Mouse (Mus musculus) heart, postnatal 0 days (tissue): ENCODE measurements around the gene Cntnap1. TPM values are rescaled to one million over a fixed set of nuclear protein-coding genes. Genes with fewer than 3 reads are reported as not detected.

Source experiments
- ATAC-seq: fragments of 200-750 bp; cut with Nextera tagmentation; 2 replicates; pipeline ENCODE4 v1.8.0; 2017; ENCODE audit warnings: low read depth, moderate number of reproducible peaks, moderate library complexity; ENCODE audit not compliant: insufficient read depth
- DNase-seq: peaks from one replicate; pipeline ENCODE4 v3.0.0-alpha.2; 2016; ENCODE audit warnings: low spot score
- H3K27ac ChIP-seq: fragments of 300-500 bp; sonication (generic); 2 replicates; pipeline ENCODE4 v1.5.1; 2014; ENCODE audit warnings: low read depth, mild to moderate bottlenecking
- H3K27me3 ChIP-seq: fragments of 300-500 bp; sonication (generic); 2 replicates; pipeline ENCODE4 v1.6.1; 2014; ENCODE audit warnings: low read length, mixed read lengths; ENCODE audit not compliant: control insufficient read depth, insufficient read depth
- H3K36me3 ChIP-seq: fragments of 300-500 bp; sonication (generic); replicated peaks from 2 replicates; pipeline ENCODE4 v1.6.1; 2014; ENCODE audit warnings: low read length, mixed read lengths; ENCODE audit not compliant: control insufficient read depth, insufficient read depth
- H3K4me1 ChIP-seq: fragments of 300-500 bp; sonication (generic); 2 replicates; pipeline ENCODE4 v1.6.1; 2014; ENCODE audit warnings: antibody characterized with exemption; ENCODE audit not compliant: control insufficient read depth, insufficient read depth
- H3K4me2 ChIP-seq: fragments of 300-500 bp; sonication (generic); 2 replicates; pipeline ENCODE4 v1.6.1; 2014; ENCODE audit warnings: low read depth, mild to moderate bottlenecking, low read length, moderate library complexity
- H3K4me3 ChIP-seq: fragments of 300-500 bp; sonication (generic); 2 replicates; pipeline ENCODE4 v1.5.1; 2014; ENCODE audit warnings: low read depth, low read length
- H3K9ac ChIP-seq: fragments of 300-500 bp; sonication (generic); replicated peaks from 2 replicates; pipeline ENCODE4 v1.6.1; 2014; ENCODE audit warnings: low read depth, low read length, mixed read lengths
- H3K9me3 ChIP-seq: fragments of 300-500 bp; sonication (generic); replicated peaks from 2 replicates; pipeline ENCODE4 v1.6.1; 2016; ENCODE audit warnings: low read length; ENCODE audit not compliant: control insufficient read depth
- CTCF ChIP-seq: IDR thresholded peaks from 2 replicates; pipeline ENCODE4 v1.5.1; 2016; ENCODE audit warnings: antibody characterized with exemption, control low read depth, low read depth
- EP300 ChIP-seq: IDR thresholded peaks from 2 replicates; pipeline ENCODE4 v1.6.1; 2016; ENCODE audit warnings: antibody characterized with exemption, low read depth
- WGBS: fragments of 180-500 bp; shearing (Covaris S2); extraction: QIAGEN DNeasy Blood & Tissue Kit; methylation state at CpG from one replicate; pipeline ENCODE4 v1.1.7; 2014; 5-methylcytosine and 5-hydroxymethylcytosine counted together
- polyA plus RNA-seq: library from polyadenylated mRNA; unstranded; fragments of >200 nt; fragmentation: Nextera tagmentation; extraction: Ambion mirVana; gene quantifications from 2 replicates; pipeline ENCODE4 v1.2.1, GENCODE M21; 2015
- total RNA-seq: library from RNA; depleted of rRNA; stranded (reverse); fragments of >200 nt; gene quantifications from 2 replicates; pipeline ENCODE4 v1.2.3, GENCODE M21; 2014; ENCODE audit warnings: low replicate concordance

The Cntnap1 gene
- total and polyA plus RNA-seq, 2 experiments from 2014 or later, result 0.20 to 1.4 TPM

DNA sequence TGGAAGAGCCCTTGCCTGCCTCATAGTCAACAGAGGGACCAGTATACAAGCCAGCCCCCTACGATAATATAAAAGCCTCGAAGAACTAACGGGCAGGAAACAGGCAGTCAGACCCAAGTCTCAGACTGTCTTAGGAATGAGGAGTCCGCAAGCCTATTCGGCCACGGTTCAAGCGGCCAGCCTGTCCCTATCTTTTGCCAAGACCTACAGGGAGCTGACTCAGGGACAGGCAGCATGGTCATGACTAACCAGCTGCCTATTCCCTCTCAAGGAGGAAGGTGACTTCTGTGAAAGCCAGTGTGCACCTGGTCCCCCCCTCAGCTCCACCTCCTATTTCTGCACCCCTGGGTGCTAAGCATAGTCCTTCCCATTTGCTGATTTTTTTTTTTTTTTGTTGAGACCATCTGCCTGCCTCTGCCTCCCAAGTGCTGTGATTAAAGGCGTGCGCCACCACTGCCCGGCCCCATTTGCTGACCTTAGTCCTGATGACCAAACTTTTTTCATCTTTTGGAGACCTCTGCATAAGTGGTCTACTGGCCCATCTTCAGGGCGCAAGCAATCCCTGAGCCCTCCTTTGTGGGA, 41.2 kb upstream of the Cntnap1 start:
- ATAC-seq, result no peak
- Histone ChIP-seq H3K4me1 (peaks cover 9% of the 10 kb centered on the region; the same call in 1 of the 2 replicates), H3K9ac (no peak overlapping the region), H3K9me3 (no peaks in the 10 kb centered on the region), H3K4me3 (no peak overlapping the region), H3K27me3 (no peaks in the 10 kb centered on the region), H3K27ac (no peak overlapping the region), H3K36me3 (peaks cover 17% of the 10 kb centered on the region), H3K4me2 (no peak overlapping the region)
- no peak for DNase-seq
- TF ChIP-seq CTCF, result no peak
- no peak for TF ChIP-seq EP300
- WGBS, result 79% methylated on average over 11 of the region's 11 CpGs

DNA sequence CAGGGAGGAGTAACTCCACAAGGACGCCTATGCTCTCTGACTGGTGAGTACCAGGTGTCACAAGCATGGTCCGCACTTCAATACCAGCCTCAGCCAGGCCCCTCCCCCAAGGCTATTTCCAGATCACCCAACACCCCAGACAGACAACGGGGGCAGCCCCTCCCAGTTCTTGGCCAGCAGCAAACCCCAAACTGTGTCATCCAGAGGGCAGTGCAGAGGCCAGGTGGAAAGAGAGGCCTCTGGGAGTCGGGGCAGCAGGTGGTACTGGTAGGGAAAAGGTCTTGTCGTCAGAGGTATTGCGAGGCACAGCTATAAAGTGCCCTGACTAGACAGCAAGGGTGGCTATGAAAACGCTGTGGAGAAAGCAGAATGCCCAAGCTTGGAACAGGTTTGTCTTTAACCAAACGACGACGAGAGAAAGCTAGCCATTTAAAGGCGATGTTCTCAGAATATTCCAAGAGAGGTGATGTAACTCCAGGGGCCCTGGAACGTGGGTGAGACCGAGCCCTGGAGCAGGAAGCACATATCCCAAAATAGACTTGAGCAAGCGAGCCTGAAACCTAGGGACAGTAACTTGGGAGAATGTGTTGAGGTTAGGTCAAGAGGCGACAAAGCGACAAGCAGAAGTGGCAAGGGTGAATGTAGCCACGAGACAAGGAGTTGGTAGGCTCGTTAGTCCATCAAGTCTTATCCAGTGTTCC, 40.1 kb upstream of the Cntnap1 start:
- peak overlapping the region; percentile 91 for H3K27ac ChIP-seq
- H3K4me1 ChIP-seq, result peaks cover 14% of the 10 kb centered on the region; the same call in 1 of the 2 replicates
- H3K27me3 ChIP-seq, result no peaks in the 10 kb centered on the region
- DNase-seq (peak; percentile 66), ATAC-seq (peak; percentile 88)
- H3K9me3 ChIP-seq, result no peaks in the 10 kb centered on the region
- peak overlapping the region; percentile 33; the same call in 1 of the 2 replicates for H3K9ac ChIP-seq
- 21% methylated on average over 18 of the region's 18 CpGs for WGBS
- peaks cover 16% of the 10 kb centered on the region for H3K36me3 ChIP-seq
- TF ChIP-seq EP300 (no peak), CTCF (peak; percentile 6; the same call in 1 of the 2 replicates)
- no peak overlapping the region for H3K4me3 ChIP-seq
- peak overlapping the region; percentile 30 for H3K4me2 ChIP-seq

DNA sequence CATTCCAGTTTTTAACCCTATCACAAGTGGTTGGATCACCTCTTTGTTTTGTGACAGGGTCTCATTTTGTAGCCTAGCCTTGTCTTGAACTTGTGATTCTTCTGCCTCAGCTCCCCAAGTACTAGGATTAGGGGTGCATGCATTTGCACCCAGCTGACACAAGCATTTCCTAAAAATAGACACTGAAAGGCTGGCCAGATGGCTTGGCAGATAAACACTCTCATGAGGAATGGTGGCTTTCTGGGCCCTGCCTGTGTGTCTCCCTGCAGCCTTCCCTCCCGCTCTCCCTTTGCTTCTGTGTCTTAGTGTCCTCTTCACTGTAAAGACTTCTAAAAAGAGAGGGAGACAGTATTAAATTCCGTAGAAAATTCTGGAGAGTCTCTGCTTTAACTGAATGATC, 39.1 kb upstream of the Cntnap1 start:
- WGBS, result 88% methylated on average over 2 of the region's 2 CpGs
- DNase-seq, result no peak
- Histone ChIP-seq H3K4me1 (peaks cover 14% of the 10 kb centered on the region; the same call in 1 of the 2 replicates), H3K4me2 (no peak overlapping the region), H3K9me3 (no peaks in the 10 kb centered on the region), H3K9ac (no peak overlapping the region), H3K27me3 (no peaks in the 10 kb centered on the region), H3K36me3 (peaks cover 6% of the 10 kb centered on the region), H3K4me3 (no peak overlapping the region), H3K27ac (no peak overlapping the region)
- ATAC-seq, result no peak
- TF ChIP-seq CTCF, result no peak
- no peak for TF ChIP-seq EP300

DNA sequence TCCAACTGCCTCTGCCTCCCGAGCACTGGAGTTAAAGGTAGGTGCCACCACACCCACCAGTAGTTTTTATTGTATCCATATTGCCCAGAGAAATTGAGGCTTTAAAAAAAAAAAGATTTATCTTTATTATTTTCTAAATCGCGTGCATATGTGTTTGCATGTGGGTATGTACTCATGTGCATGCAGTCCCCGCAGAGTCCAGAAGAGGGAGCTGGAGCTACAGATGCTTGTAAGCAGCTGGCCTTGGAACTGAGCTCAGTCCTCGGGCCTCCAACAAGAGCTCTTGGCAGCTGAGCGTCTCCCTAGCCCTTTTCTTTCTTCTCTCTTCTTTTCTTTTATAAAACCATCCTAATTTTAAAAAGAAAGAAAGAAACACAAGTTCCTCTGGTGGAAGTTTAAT, 38.6 kb upstream of the Cntnap1 start:
- ATAC-seq (no peak), DNase-seq (no peak)
- Histone ChIP-seq H3K4me3 (no peak overlapping the region), H3K9me3 (no peaks in the 10 kb centered on the region), H3K27me3 (no peaks in the 10 kb centered on the region), H3K36me3 (peaks cover under 1% of the 10 kb centered on the region), H3K4me1 (peaks cover 14% of the 10 kb centered on the region; the same call in 1 of the 2 replicates), H3K9ac (no peak overlapping the region), H3K27ac (no peak overlapping the region), H3K4me2 (no peak overlapping the region)
- WGBS, result 84% methylated on average over 6 of the region's 6 CpGs
- peak; percentile 28; the same call in 1 of the 2 replicates for TF ChIP-seq CTCF
- TF ChIP-seq EP300, result no peak

DNA sequence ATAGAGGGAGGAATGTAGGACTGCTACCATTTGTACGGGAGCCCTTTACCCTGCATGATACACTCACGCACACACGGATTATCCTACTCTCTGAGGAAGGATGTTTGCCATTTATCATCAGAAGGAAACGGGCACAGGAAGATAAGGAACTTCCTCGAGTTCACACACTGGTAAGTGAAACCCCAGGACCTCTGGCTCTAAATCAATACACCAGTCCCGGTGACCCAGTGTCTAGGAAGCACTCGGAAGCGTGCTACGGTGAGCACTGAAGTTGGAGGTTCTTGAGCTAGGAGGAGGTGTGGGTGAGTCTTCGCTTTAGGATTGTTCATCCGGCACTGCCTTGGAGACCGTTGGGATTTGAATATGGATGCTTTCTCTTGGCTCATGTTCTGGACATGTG, 37.3 kb upstream of the Cntnap1 start:
- Histone ChIP-seq H3K36me3 (no peaks in the 10 kb centered on the region), H3K27me3 (no peaks in the 10 kb centered on the region), H3K9ac (no peak overlapping the region), H3K27ac (no peak overlapping the region), H3K4me3 (no peak overlapping the region), H3K4me1 (peaks cover 14% of the 10 kb centered on the region; the same call in 1 of the 2 replicates), H3K9me3 (no peaks in the 10 kb centered on the region), H3K4me2 (no peak overlapping the region)
- DNase-seq (no peak), ATAC-seq (no peak)
- TF ChIP-seq EP300 (no peak), CTCF (no peak)
- 59% methylated on average over 12 of the region's 12 CpGs for WGBS
